Mouse (Mus musculus): ENCODE measurements at regions not wholly inside any gene's neighbourhood (a gene's known extent, or its start where the extent isn't known, plus 50 kb on each side); places are given as distances from the start of the nearest gene placed in this dataset.

GRCm38 (mm10) chr8:115626396-115627136, 81.0 kb downstream of the Maf start:
- no peak for DNase-seq (ENCODE audit: low spot score)

DNA sequence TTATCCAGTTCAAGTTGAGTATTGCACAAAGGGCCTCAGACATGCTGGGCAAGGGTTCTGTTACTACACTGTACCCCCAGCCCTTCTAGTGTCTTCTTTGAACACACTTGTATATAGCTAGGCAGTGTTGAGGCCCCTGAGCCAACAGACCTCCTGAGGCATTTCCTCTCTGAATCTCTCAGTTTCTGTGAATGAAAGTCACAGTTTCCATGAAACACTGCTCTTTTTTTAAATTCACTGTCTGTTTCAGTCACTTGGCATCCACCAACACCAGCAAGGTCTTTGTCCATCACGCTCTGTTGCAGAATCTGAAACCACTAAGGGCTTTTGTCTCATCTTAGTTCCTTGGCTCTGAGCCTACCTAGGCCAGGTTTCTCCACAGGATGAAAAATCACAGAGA, 82.5 kb downstream of the Maf start:
- DNase-seq (ENCODE audit: low spot score) = no peak

GRCm38 (mm10) chr8:115618049-115618760, 89.4 kb downstream of the Maf start:
- DNase-seq (ENCODE audit: low spot score) = no peak

GRCm38 (mm10) chr8:115616871-115617605, 90.6 kb downstream of the Maf start:
- no peak for DNase-seq (ENCODE audit: low spot score)

- DNase-seq (ENCODE audit: low spot score) = no peak
Measured at GRCm38 (mm10) chr8:115613946-115614584, 93.5 kb downstream of the Maf start.

DNA sequence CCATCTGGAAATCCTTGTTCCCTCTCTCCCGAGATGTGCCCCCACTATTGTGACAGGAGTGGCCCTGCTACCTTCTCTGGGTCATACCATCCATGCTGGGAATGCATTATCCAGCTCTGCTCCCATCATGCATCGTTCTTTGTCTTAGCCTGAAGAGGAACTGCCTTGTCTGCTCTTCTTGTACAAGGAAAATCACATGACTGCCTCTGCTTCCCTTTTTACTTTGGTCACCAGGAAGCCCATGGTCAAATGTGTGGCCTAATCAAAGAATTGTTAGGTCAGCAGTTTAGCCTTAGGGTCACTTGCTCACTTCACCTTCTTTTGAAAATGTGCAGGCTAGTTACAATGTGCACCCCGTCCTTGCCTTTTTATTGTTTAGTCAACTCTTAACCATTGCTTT, 95.5 kb downstream of the Maf start:
- DNase-seq (ENCODE audit: low spot score) = no peak

DNA sequence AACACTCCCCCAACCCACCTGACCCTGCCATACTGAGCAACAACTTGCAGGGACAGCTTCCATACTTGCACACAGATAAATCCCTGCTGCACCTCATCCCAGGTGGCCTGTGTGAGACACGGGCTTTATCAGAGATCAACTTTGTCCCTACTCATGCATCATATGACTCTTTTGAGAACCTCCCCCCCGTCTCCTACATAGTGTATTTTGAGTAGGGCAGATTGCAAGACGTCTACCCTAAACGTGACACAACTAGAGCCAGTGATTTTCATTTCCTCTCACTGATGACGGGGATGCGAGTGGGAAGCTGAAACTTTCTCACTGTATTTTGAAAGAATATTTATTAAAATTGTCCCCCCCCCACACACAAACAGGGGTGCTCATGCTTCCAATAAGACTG, 107.8 kb downstream of the Maf start:
- no peak for DNase-seq (ENCODE audit: low spot score)

- DNase-seq (ENCODE audit: low spot score) = no peak
Measured at GRCm38 (mm10) chr8:115597226-115597953, 110.2 kb downstream of the Maf start.

DNA sequence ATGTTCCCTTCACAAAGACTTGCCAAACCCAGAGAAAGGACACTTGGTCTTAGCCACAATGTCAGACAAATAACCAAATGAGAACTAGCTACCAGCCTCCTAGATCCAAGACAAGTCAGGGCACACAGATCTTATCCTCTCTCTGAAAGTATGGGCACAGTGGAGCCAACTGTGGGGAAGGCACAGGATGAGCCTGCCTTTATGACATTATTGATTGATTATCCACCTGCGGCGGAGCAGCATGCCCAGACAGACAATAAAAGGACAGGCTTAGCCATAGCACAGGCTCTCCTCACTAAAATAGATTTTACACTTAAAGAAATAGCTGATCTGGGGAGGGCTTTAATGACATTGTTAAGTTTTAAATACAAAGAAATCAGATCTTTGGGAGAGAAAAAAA, 117.9 kb downstream of the Maf start:
- DNase-seq (ENCODE audit: low spot score) = no peak

- DNase-seq (ENCODE audit: low spot score) = no peak
Measured at GRCm38 (mm10) chr8:115589076-115589475, 118.5 kb downstream of the Maf start.

DNA sequence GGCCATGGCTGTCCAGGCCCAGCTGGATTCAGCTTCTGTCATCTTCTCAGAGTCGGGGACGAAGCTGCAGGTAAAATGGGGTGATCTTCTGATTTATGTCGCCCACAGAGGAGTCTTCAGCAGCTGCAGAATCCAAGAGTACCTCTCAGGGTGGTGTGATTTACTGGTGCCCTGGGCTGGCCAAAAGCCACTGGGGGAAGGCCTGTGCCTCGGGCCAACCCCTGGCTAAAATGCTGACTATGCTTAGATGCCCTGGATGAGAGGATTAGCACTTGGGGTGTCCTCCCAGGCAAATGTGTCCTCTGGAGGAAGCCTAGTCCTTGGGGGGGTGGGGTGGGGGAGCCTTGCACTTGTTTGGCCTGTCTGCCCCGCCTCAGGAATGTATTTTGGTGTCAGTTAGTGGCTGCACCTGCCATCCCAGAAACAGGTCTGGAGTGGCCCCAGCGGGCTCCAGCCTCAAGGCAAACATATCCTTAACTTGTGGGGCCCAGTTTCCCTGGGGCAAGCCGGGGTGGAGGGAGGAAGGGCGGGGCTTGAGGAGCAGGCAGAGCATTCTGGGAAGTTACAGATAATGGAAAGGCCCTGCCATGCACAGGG, 123.2 kb downstream of the Maf start:
- no peak for DNase-seq (ENCODE audit: low spot score)

DNA sequence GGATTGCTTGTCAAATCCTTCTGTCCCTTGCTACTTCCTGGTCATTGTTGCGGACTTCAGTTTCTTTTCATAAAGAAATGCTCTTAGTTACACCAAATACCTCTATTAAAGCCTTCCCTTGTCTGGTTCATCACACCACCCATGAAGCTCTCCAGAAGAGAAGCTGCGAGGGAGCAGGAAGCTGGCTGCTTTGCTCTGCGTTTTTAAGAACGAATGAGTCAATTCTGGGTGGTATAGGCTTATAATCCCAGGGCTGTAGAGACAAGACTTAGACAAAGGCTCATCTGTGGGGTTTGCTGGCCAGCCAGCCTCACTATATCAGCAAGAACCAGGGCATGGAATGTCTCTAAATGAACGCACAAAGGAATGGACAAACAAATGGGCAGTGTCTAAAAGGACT, 124.4 kb downstream of the Maf start:
- no peak for DNase-seq (ENCODE audit: low spot score)

DNA sequence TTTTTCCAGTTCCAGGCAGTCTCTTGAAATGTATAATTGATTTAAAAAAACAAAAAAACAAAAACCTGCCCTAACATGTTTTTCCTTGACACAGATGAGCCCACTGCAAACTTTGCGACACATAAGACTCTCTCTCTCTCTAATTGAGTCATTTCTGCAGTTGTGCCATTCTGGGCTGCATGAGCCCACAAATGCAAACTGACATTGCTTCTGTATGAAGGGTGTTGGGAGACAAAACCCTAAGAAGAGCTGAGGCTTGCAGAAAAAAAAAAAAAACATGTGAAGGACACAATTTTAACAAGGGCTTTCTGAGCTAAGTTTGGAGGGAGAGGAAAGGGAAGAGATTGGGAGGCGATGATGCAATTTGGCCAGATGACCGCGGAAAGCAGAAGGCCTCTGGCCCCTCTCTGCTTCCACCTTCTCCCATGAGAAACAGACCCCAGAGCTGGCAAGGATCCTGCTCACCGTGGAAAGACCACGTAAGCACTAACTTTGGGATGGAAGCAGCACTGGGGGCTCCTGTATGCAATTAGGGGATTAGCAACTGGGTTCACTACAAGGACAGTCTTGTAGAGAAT, 125.6 kb downstream of the Maf start:
- no peak for DNase-seq (ENCODE audit: low spot score)

DNA sequence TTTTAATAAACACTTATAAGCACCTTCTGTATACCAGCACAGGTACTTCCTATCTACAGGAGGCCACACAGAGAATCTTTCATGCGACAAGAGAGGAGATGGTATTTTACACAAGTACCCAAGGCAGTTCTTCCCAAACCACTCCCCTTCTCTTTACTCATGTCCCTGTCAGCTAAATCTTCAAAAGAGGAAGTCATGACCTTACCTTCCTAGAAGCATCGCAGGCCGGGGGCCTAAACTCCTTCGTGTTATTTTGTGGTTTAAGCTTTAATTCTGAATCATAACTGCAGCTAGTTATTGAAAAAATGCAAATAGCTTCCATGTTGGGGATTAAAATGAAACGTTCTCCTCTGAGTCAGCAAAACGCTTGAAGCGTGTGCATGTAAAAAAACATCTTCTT, 139.2 kb downstream of the Maf start:
- DNase-seq (ENCODE audit: low spot score) = no peak

- DNase-seq (ENCODE audit: low spot score) = no peak
Measured at GRCm38 (mm10) chr8:115565768-115566167, 141.8 kb downstream of the Maf start.

- DNase-seq (ENCODE audit: low spot score) = no peak
Measured at GRCm38 (mm10) chr8:115562362-115562761, 145.2 kb downstream of the Maf start.

DNA sequence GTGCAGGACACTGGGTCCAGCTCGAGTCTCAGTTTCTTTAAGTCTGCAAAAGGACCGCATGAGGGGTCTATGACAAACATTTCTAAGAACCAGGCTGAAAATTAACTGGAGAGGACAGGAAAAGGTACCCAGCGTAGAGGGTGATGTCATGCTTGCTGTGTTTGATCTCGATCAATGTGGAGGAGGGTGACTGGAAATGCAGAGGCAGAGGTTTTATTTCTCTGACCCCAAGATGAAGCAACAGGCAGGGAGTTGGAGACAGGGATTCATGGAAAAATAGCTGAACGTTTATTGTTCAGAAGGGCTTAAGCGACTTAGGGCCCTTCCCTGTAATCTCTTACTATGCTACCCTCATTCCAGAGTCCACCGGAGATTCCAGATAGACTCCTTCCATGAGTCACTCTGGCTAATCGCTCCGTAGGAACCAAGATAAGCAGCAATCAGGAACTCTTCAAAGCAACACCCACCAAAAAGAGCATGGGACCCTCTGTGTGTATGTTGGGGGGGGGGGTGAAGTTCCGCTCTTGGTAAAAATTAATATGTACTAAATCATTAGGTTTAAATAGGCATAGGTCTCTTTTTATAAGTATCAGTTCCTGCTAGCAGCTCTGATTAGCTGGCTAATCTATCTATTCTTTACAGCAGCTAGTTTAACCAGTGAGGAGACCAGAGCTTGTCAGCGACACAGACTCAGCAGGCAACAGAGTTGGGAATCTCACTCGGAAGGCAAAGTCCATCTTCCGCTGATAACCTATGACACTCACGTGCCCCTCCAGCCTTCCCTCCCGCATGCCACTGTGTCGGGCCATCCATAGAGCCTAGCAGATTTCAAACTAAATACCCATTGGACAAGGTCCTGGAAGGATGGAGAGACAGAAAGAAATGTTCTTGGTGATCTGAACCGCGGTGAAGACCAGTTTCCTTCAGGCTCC, 146.3 kb downstream of the Maf start:
- DNase-seq (ENCODE audit: low spot score) = no peak

GRCm38 (mm10) chr8:115555452-115555851, 152.1 kb downstream of the Maf start:
- no peak for DNase-seq (ENCODE audit: low spot score)

GRCm38 (mm10) chr8:115554185-115554584, 153.4 kb downstream of the Maf start:
- DNase-seq (ENCODE audit: low spot score) = no peak

DNA sequence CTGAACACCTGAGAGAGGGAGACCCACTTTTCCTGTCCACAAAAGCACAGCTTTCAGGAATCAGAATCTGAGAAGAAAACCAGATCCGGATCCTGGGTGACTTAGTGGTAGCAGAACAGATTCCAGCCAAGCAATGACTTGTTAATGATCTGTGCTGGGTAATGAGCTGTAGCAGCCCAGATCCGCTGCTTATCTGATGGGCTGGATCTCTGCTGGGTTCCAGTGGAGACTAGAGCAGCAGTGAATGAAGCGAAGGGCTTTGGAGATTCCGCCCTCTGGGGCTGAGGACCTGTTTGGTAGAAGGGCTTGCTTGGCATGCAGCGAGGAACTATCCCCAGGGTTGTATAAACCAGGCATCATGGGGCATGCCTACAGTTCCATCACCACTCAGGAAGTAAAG, 156.3 kb downstream of the Maf start:
- no peak for DNase-seq (ENCODE audit: low spot score)
